Mouse (Mus musculus) kidney, adult 2 months (tissue): ENCODE results near the gene BC107364.
"Not testable (repeated sequence)": the region's sequence is repeated elsewhere in the genome, so short reads cannot be mapped to it uniquely, and the experiment has no call there.

Source experiments
- CTCF ChIP-seq: fragments of 200-500 bp; conservative IDR thresholded peaks from 2 replicates; pipeline ENCODE4 v1.5.1; 2011; ENCODE audit warnings: low read depth, mild to moderate bottlenecking, control low read depth, low read length, moderate library complexity, mixed read lengths; ENCODE audit not compliant: insufficient read depth, insufficient read length
- POLR2A ChIP-seq: fragments of 200-500 bp; IDR thresholded peaks from one replicate; pipeline ENCODE4 v1.6.1; 2011; ENCODE audit warnings: low read depth, low read length, control low read depth

GRCm38 (mm10) chr3:96496620-96497275 lies 44.6 kb upstream of the BC107364 start:
- TF ChIP-seq CTCF, POLR2A: not testable (repeated sequence)
